Mouse (Mus musculus) kidney, adult 18-20 months (tissue): ENCODE data around the gene Olfr120.
"Not testable (repeated sequence)": the region's sequence is repeated elsewhere in the genome, so short reads cannot be mapped to it uniquely, and the experiment has no call there.

Experiments
- DNase-seq: peaks from one replicate; pipeline ENCODE4 v3.0.0; 2021

Gene Olfr120

GRCm38 (mm10) chr17:37721508-37721907 lies at the start of gene Olfr120:
TSS of gene Olfr120 (plus strand) at chr17:37721808.
- no peak for DNase-seq

- DNase-seq: not testable (repeated sequence)
Measured at GRCm38 (mm10) chr17:37696264-37696663, 25.3 kb upstream of the Olfr120 start, which contains the start of gene Olfr119. TSS of gene Olfr119 (plus strand) at chr17:37696564.

- no peak for DNase-seq
Measured at GRCm38 (mm10) chr17:37738070-37738469, 16.5 kb downstream of the Olfr120 start.

- DNase-seq: no peak
Measured at GRCm38 (mm10) chr17:37768307-37768706, 46.7 kb downstream of the Olfr120 start, which contains the start of gene Olfr122. TSS of gene Olfr122 (plus strand) at chr17:37768607.
